Mouse (Mus musculus) forebrain, embryonic 10.5 days (tissue): Measurements from ENCODE around the gene Pex11b. TPM values are rescaled to one million over a fixed set of nuclear protein-coding genes. Genes with fewer than 3 reads are reported as not detected.
"Not testable (repeated sequence)": the region's sequence is repeated elsewhere in the genome, so short reads cannot be mapped to it uniquely, and the experiment has no call there.

ENCODE experiments used
- DNase-seq: peaks from one replicate; pipeline ENCODE4 v3.0.0-alpha.2; 2017; ENCODE audit warnings: low spot score; ENCODE audit errors: extremely low spot score
- H3K27ac ChIP-seq: fragments of 300-500 bp; sonication (generic); 2 replicates; pipeline ENCODE4 v1.5.1; 2016; ENCODE audit warnings: mild to moderate bottlenecking
- H3K27me3 ChIP-seq: fragments of 300-500 bp; sonication (generic); 2 replicates; pipeline ENCODE4 v1.6.1; 2016; ENCODE audit warnings: mild to moderate bottlenecking; ENCODE audit not compliant: poor library complexity, severe bottlenecking
- H3K36me3 ChIP-seq: fragments of 300-500 bp; sonication (generic); replicated peaks from 2 replicates; pipeline ENCODE4 v1.6.1; 2016; ENCODE audit warnings: mild to moderate bottlenecking, moderate library complexity
- H3K4me1 ChIP-seq: fragments of 300-500 bp; sonication (generic); 2 replicates; pipeline ENCODE4 v1.6.1; 2016
- H3K4me3 ChIP-seq: fragments of 300-500 bp; sonication (generic); 2 replicates; pipeline ENCODE4 v1.5.1; 2016; ENCODE audit warnings: mild to moderate bottlenecking, moderate library complexity
- H3K9me3 ChIP-seq: fragments of 300-500 bp; sonication (generic); 2 replicates; pipeline ENCODE4 v1.6.1; 2016; ENCODE audit warnings: mild to moderate bottlenecking, moderate library complexity
- WGBS: fragments of 180-500 bp; shearing (Covaris S2); methylation state at CpG from one replicate; pipeline ENCODE4 v1.1.7; 2016; 5-methylcytosine and 5-hydroxymethylcytosine counted together
- polyA plus RNA-seq: library from polyadenylated mRNA; unstranded; fragments of >200 nt; fragmentation: Nextera tagmentation; extraction: Ambion mirVana; gene quantifications from 2 replicates; pipeline ENCODE4 v1.2.1, GENCODE M21; 2016

Pex11b gene
- polyA plus RNA-seq, 1 experiment from 2014 or later = 36.6 TPM

DNA sequence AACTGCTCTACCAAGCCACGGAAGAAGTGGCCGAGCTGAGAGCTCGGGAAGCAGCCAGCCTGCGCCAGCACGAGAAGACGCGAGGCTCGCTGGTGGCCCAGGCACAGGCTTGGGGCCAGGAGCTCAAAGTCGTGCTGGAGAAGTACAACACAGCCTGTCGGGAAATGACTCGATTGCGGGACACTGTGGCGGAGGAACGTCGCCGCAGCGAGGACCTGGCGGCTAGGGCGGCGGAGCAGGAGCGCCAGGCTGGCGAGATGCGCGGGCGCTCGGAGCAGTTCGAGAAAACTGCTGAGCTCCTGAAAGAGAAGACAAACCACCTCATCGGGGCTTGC, 49.6 kb downstream of the Pex11b start:
- peak overlapping the region; percentile 3; the same call in 1 of the 2 replicates for H3K27ac ChIP-seq
- no peak for DNase-seq
- H3K9me3 ChIP-seq = no peaks in the 10 kb centered on the region
- peaks cover 63% of the 10 kb centered on the region for H3K27me3 ChIP-seq
- no peaks in the 10 kb centered on the region for H3K36me3 ChIP-seq
- H3K4me3 ChIP-seq = peak overlapping the region; percentile 27
- WGBS = 44% methylated on average over 28 of the region's 28 CpGs
- H3K4me1 ChIP-seq = peaks cover 23% of the 10 kb centered on the region

DNA sequence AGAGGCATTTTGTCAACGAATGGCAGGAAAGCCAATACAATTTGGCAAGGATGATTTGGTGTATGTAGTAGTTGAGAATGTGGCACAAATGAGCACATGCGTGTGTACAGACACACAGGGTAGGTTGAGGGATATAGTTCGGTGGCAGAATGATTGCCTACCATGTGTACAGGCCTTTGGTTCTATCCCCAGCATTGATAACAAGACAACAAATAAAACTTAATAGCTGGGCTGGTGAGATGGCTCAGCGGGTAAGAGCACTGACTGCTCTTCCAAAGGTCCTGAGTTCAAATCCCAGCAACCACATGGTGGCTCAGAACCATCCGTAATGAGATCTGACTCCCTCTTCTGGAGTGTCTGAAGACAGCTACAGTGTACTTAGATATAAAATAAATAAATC, 50.9 kb downstream of the Pex11b start:
- Histone ChIP-seq H3K27me3 (peaks cover 53% of the 10 kb centered on the region), H3K4me1 (peaks cover 25% of the 10 kb centered on the region)
- WGBS = 94% methylated on average over 5 of the region's 5 CpGs
- not testable (repeated sequence) for H3K27ac ChIP-seq, H3K9me3 ChIP-seq, H3K36me3 ChIP-seq, DNase-seq, H3K4me3 ChIP-seq

DNA sequence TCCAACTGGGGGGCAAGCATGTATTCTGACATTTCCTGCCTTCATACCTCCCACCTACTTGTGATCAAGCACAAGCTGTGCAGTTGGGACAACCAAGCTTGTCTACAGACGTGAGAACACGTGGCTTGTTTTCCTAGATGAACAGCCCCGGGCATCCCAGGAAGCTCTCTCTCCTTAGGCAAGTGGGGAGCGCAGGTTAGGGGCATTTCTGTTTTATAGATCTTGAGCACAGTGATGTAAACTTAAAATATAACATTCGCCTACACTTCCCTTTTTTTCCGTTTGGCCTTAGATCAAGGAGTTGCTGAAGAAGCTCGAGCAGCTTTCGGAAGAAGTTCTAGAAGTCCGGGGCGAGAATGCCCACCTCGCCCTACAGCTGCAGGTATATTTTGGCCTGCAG, 53.7 kb downstream of the Pex11b start:
- peaks cover 33% of the 10 kb centered on the region for H3K4me1 ChIP-seq
- WGBS = 87% methylated on average over 11 of the region's 11 CpGs
- H3K9me3 ChIP-seq = no peaks in the 10 kb centered on the region
- H3K27me3 ChIP-seq = peaks cover 35% of the 10 kb centered on the region
- no peaks in the 10 kb centered on the region for H3K36me3 ChIP-seq
- no peak for DNase-seq
- no peak overlapping the region for H3K27ac ChIP-seq
- no peak overlapping the region for H3K4me3 ChIP-seq

DNA sequence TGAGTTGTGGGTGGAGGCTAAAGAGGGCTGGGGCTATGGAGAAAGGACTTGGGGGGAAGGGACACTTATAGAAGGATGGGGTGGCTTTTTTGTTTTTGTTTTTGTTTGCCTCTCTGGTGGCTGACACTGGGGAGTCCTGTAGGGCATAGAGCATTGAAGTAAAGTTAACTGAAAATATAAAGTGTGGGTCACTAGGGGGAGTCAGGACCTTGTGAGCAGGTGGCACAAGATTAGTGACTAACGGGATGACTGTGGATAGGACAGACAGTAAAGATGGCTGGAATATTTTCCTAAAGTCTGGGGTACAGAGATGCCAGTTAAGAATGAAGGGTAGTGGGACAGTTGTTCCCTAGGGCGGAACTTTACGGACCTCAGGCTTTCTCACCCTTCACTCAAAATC, 55.1 kb downstream of the Pex11b start:
- Histone ChIP-seq H3K4me1 (peaks cover 25% of the 10 kb centered on the region), H3K27ac (no peak overlapping the region), H3K9me3 (no peaks in the 10 kb centered on the region), H3K36me3 (no peaks in the 10 kb centered on the region), H3K4me3 (no peak overlapping the region), H3K27me3 (peaks cover 21% of the 10 kb centered on the region)
- DNase-seq = no peak
- 59% methylated on average over 3 of the region's 3 CpGs for WGBS

DNA sequence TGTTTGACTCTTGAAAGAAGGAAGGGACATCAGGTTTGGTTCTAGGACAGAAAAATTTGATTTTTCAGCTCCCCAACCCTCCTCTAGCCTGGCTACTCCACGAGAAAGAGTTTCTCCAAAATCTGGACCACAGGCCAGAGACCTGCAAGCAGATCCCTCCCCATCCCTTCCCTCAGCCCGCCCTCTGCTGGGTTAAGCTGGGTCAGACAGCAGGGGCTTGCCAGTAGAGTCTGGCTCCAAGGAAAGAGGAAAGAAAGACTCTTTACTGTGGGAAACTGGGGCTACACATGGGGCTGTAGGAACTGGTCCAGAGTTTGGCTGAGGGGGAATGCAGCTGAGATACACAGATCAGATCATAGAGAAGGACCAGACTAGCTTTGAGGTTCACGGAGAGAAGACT, 57.3 kb downstream of the Pex11b start:
- WGBS = 17% methylated on average over 3 of the region's 3 CpGs
- H3K27me3 ChIP-seq = peaks cover 13% of the 10 kb centered on the region

DNA sequence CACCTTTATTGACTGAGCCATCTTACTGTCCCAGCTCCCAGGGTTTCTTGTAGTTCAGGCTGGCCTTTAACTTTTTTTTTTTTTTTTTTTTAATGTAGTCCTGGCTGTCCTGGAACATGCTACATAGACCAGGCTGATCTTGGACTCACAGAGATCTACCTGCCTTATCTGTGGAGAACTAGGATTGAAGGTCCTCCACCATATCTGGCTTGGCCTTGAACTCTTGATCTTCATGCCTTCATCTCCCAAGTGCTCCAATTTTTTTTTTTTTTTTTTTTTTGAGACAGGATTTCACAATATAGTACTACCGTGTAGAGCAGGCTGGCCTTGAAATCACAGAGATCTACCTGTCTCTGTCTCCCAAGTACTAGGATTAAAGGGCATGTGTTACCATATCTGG, 58.4 kb downstream of the Pex11b start:
- H3K4me1 ChIP-seq = peaks cover 53% of the 10 kb centered on the region
- no peak for DNase-seq
- H3K36me3 ChIP-seq = no peaks in the 10 kb centered on the region
- H3K27ac ChIP-seq = no peak overlapping the region
- H3K4me3 ChIP-seq = no peak overlapping the region
- H3K9me3 ChIP-seq = no peaks in the 10 kb centered on the region
- 95% methylated on average over 1 of the region's 1 CpGs for WGBS
- H3K27me3 ChIP-seq = peaks cover 13% of the 10 kb centered on the region

More for the DNA sequence above, 57.3 kb downstream of the Pex11b start:
- Histone ChIP-seq H3K36me3 (no peaks in the 10 kb centered on the region), H3K27ac (peak overlapping the region; percentile 51; the same call in 1 of the 2 replicates), H3K9me3 (no peaks in the 10 kb centered on the region), H3K4me3 (no peak overlapping the region), H3K4me1 (peaks cover 45% of the 10 kb centered on the region)
- DNase-seq = no peak

Other genes with a start within 250 kb of the Pex11b start
- 0.20 TPM in 1 of 2 replicates, not detected in the other for gene BC107364, start 183.1 kb upstream of the Pex11b start, polyA plus RNA-seq
- gene Hfe2, start 110.2 kb upstream of the Pex11b start, polyA plus RNA-seq = 1.6 and 1.8 TPM in 2 replicates
- 26.8 and 27.9 TPM in 2 replicates for gene Txnip, start 77.4 kb upstream of the Pex11b start, polyA plus RNA-seq
- 0.66 and 1.6 TPM in 2 replicates for gene Gm16253, start 58.4 kb upstream of the Pex11b start, polyA plus RNA-seq
- gene Polr3gl, start 41.2 kb upstream of the Pex11b start, polyA plus RNA-seq = 23.8 and 27.3 TPM in 2 replicates
- 1.2 TPM in 2 replicates for gene Ankrd34a, start 38.7 kb upstream of the Pex11b start, polyA plus RNA-seq
- gene Lix1l, start 34.2 kb upstream of the Pex11b start, polyA plus RNA-seq = 3.2 and 3.9 TPM in 2 replicates
- gene Rbm8a, start 5.4 kb upstream of the Pex11b start, polyA plus RNA-seq = 224 and 226 TPM in 2 replicates
- 0.11 and 0.12 TPM in 2 replicates for gene Gm42957, start 98 bp downstream of the Pex11b start, polyA plus RNA-seq
- 0.43 and 0.51 TPM in 2 replicates for gene Itga10, start 10.2 kb downstream of the Pex11b start, polyA plus RNA-seq
- 0.06 and 0.09 TPM in 2 replicates for gene Ankrd35, start 34.8 kb downstream of the Pex11b start, polyA plus RNA-seq
- 45.2 and 49.6 TPM in 2 replicates for gene Pias3, start 61.0 kb downstream of the Pex11b start, polyA plus RNA-seq
- 13.7 and 14.1 TPM in 2 replicates for gene Nudt17, start 73.2 kb downstream of the Pex11b start, polyA plus RNA-seq
- 52.0 and 52.7 TPM in 2 replicates for gene Polr3c, start 92.3 kb downstream of the Pex11b start, polyA plus RNA-seq
- gene Rnf115, start 92.3 kb downstream of the Pex11b start, polyA plus RNA-seq = 70.5 and 75.4 TPM in 2 replicates
- not detected in 2 replicates for gene Pdzk1, start 193.9 kb downstream of the Pex11b start, polyA plus RNA-seq
- 0.05 and 0.18 TPM in 2 replicates for gene Cd160, start 194.0 kb downstream of the Pex11b start, polyA plus RNA-seq